Mouse (Mus musculus): ENCODE measurements around the gene Foxj2.

GRCm38 (mm10) chr6:122776040-122776439, 43.7 kb upstream of the Foxj2 start:
- TF ChIP-seq CTCF (IDR thresholded peaks at IDR 0.05; ENCODE audit: low read depth) (no peak), EP300 (IDR thresholded peaks at IDR 0.05; ENCODE audit: low read depth) (no peak)
